8 mouse cellular contexts compared by ENCODE assay signal in genomic region chr5:111489022-111489616, GRCm38 (mm10).
A peak's percentile ranks its signal among the peaks of the same experiment; 100 is the strongest.
DNase-seq lines count a peak whose midpoint lies in the region; ATAC-seq lines count a peak whose summit lies in the region.

No protein-coding gene starts in this region.

- no peak overlapping the region for H3K9ac ChIP-seq in forebrain, embryonic 14.5 days (ENCODE audit: low read length)
- no peak overlapping the region for H3K9ac ChIP-seq in midbrain, embryonic 12.5 days (replicated peaks)
- H3K9ac ChIP-seq in kidney, embryonic 15.5 days = no peak overlapping the region

- peak; percentile 77 for ATAC-seq in CD4-positive, CD25-positive, alpha-beta regulatory T cell, adult 4 months
- peak; percentile 90 for ATAC-seq in forebrain, embryonic 14.5 days
- peak; percentile 68; the same call in 1 of the 2 replicates for ATAC-seq in midbrain, embryonic 12.5 days (ENCODE audit: low FRiP score, low read depth)
- ATAC-seq in kidney, embryonic 15.5 days (replicated peaks; ENCODE audit: low FRiP score) = no peak

- 51% methylated on average over 7 of the region's 7 CpGs for WGBS in forebrain, embryonic 14.5 days
- 61% methylated on average over 7 of the region's 7 CpGs for WGBS in midbrain, embryonic 12.5 days
- 58% methylated on average over 7 of the region's 7 CpGs for WGBS in kidney, embryonic 15.5 days

- no peaks in the 10 kb centered on the region for H3K36me3 ChIP-seq in forebrain, embryonic 14.5 days (ENCODE audit: control insufficient read depth, insufficient read depth, low read length)
- H3K36me3 ChIP-seq in midbrain, embryonic 12.5 days = no peaks in the 10 kb centered on the region
- no peaks in the 10 kb centered on the region for H3K36me3 ChIP-seq in kidney, embryonic 15.5 days

- no peaks in the 10 kb centered on the region for H3K9me3 ChIP-seq in forebrain, embryonic 14.5 days (replicated peaks; ENCODE audit: control insufficient read depth, low read length)
- no peaks in the 10 kb centered on the region for H3K9me3 ChIP-seq in midbrain, embryonic 12.5 days
- no peaks in the 10 kb centered on the region for H3K9me3 ChIP-seq in kidney, embryonic 15.5 days (replicated peaks)

- H3K4me3 ChIP-seq in forebrain, embryonic 14.5 days (ENCODE audit: low read depth, low read length) = no peak overlapping the region
- H3K4me3 ChIP-seq in midbrain, embryonic 12.5 days = no peak overlapping the region
- no peak overlapping the region for H3K4me3 ChIP-seq in kidney, embryonic 15.5 days (replicated peaks)

- no peaks in the 10 kb centered on the region for H3K27me3 ChIP-seq in forebrain, embryonic 14.5 days (replicated peaks; ENCODE audit: control insufficient read depth, insufficient read depth, low read length)
- H3K27me3 ChIP-seq in midbrain, embryonic 12.5 days = no peaks in the 10 kb centered on the region
- H3K27me3 ChIP-seq in kidney, embryonic 15.5 days = peaks cover 18% of the 10 kb centered on the region

- H3K4me2 ChIP-seq in forebrain, embryonic 14.5 days (ENCODE audit: low read length) = 0 out of 2 replicates have a peak overlapping the region, but pooled peaks have one; percentile 28
- H3K4me2 ChIP-seq in midbrain, embryonic 12.5 days (replicated peaks) = peak overlapping the region; percentile 27
- H3K4me2 ChIP-seq in kidney, embryonic 15.5 days = no peak overlapping the region

- H3K4me1 ChIP-seq in forebrain, embryonic 14.5 days (ENCODE audit: control insufficient read depth, insufficient read depth, low read length) = no peaks in the 10 kb centered on the region
- H3K4me1 ChIP-seq in midbrain, embryonic 12.5 days = no peaks in the 10 kb centered on the region
- no peaks in the 10 kb centered on the region for H3K4me1 ChIP-seq in kidney, embryonic 15.5 days

- peak; percentile 64 for DNase-seq in embryo, embryonic 10 days (ENCODE audit: low spot score)
- DNase-seq in embryo, embryonic 9.5 days (ENCODE audit: extremely low spot score) = no peak
- peak; percentile 78 for DNase-seq in forebrain, embryonic 14.5 days (ENCODE audit: low spot score)
- DNase-seq in adrenal gland, postnatal 4 days (ENCODE audit: low spot score in 2 of 2) = no peak
- DNase-seq in kidney, postnatal 36 days = no peak

- H3K27ac ChIP-seq in forebrain, embryonic 14.5 days (ENCODE audit: low read depth, low read length) = no peak overlapping the region
- no peak overlapping the region for H3K27ac ChIP-seq in midbrain, embryonic 12.5 days (replicated peaks)
- no peak overlapping the region for H3K27ac ChIP-seq in kidney, embryonic 15.5 days

Comparison
In these comparisons a context has a peak if more than half of its experiments do, and no peak if none do; other contexts are left out.
1. DNase-seq: peak in embryo, embryonic 10 days (single experiment) and forebrain, embryonic 14.5 days (single experiment); none in embryo, embryonic 9.5 days (single experiment), adrenal gland, postnatal 4 days (0 of 2) and kidney, postnatal 36 days (0 of 2).